Mouse (Mus musculus) limb, embryonic 14.5 days (tissue): ENCODE results near the gene Ina. TPM values are rescaled to one million over a fixed set of nuclear protein-coding genes. Genes with fewer than 3 reads are reported as not detected.
"Not testable (repeated sequence)": the region's sequence is repeated elsewhere in the genome, so short reads cannot be mapped to it uniquely, and the experiment has no call there.

Experiments used
- ATAC-seq: fragments of 200-750 bp; cut with Nextera tagmentation; 2 replicates; pipeline ENCODE4 v1.8.0; 2017; ENCODE audit warnings: low read depth, moderate number of reproducible peaks, moderate TSS enrichment; ENCODE audit not compliant: low FRiP score
- DNase-seq: peaks from one replicate; pipeline ENCODE4 v3.0.0-alpha.2; 2015; ENCODE audit warnings: low spot score
- H3K27ac ChIP-seq: fragments of 300-500 bp; sonication (generic); replicated peaks from 2 replicates; pipeline ENCODE4 v1.5.1; 2014; ENCODE audit warnings: low read depth, mild to moderate bottlenecking, low read length, moderate library complexity, mixed read lengths
- H3K27me3 ChIP-seq: fragments of 300-500 bp; sonication (generic); 2 replicates; pipeline ENCODE4 v1.6.1; 2014; ENCODE audit warnings: low read length, mixed read lengths; ENCODE audit not compliant: control insufficient read depth, insufficient read depth
- H3K36me3 ChIP-seq: fragments of 300-500 bp; sonication (generic); 2 replicates; pipeline ENCODE4 v1.6.1; 2014; ENCODE audit warnings: mild to moderate bottlenecking, low read length, moderate library complexity, mixed read lengths; ENCODE audit not compliant: control insufficient read depth, insufficient read depth
- H3K4me1 ChIP-seq: fragments of 300-500 bp; sonication (generic); 2 replicates; pipeline ENCODE4 v1.6.1; 2014; ENCODE audit warnings: antibody characterized with exemption, low read length, mixed read lengths; ENCODE audit not compliant: control insufficient read depth, insufficient read depth
- H3K4me2 ChIP-seq: fragments of 300-500 bp; sonication (generic); replicated peaks from 2 replicates; pipeline ENCODE4 v1.6.1; 2014; ENCODE audit warnings: low read depth, mild to moderate bottlenecking, low read length, moderate library complexity; ENCODE audit not compliant: severe bottlenecking
- H3K4me3 ChIP-seq: fragments of 300-500 bp; sonication (generic); replicated peaks from 2 replicates; pipeline ENCODE4 v1.5.1; 2014; ENCODE audit warnings: low read length
- H3K9ac ChIP-seq: fragments of 300-500 bp; sonication (generic); 2 replicates; pipeline ENCODE4 v1.6.1; 2014; ENCODE audit warnings: mild to moderate bottlenecking, low read depth, low read length, moderate library complexity; ENCODE audit not compliant: severe bottlenecking
- H3K9me3 ChIP-seq: fragments of 300-500 bp; sonication (generic); 2 replicates; pipeline ENCODE4 v1.6.1; 2016; ENCODE audit warnings: low read length; ENCODE audit not compliant: control insufficient read depth
- POLR2A ChIP-seq: fragments of 200-500 bp; IDR thresholded peaks from 2 replicates; pipeline ENCODE4 v1.8.0; 2012; ENCODE audit warnings: inconsistent platforms, mild to moderate bottlenecking, moderate library complexity, borderline replicate concordance; ENCODE audit not compliant: insufficient read depth, insufficient read length; ENCODE audit errors: extremely low read depth
- WGBS: fragments of 180-500 bp; shearing (Covaris S2); extraction: QIAGEN DNeasy Blood & Tissue Kit; methylation state at CpG from one replicate; pipeline ENCODE4 v1.1.7; 2014; 5-methylcytosine and 5-hydroxymethylcytosine counted together
- polyA plus RNA-seq, 2 experiments: library from polyadenylated mRNA; depleted of rRNA in 1 of 2; stranded (reverse) in 1 of 2; unstranded in 1 of 2; fragments of >200 nt; fragmentation: Nextera tagmentation in 1 of 2; extraction: Ambion mirVana in 1 of 2; gene quantifications; 2 replicates each; pipeline versions ENCODE4 v1.2.1 to v1.2.3; 2012 to 2014

Gene Ina
- polyA plus RNA-seq, 2 experiments, result 0.40 to 1.3 TPM

GRCm38 (mm10) chr19:46984726-46985622 lies 29.5 kb upstream of the Ina start:
- Histone ChIP-seq H3K4me2 (no peak overlapping the region), H3K4me1 (peaks cover 5% of the 10 kb centered on the region; the same call in 1 of the 2 replicates), H3K9ac (no peak overlapping the region), H3K27ac (no peak overlapping the region), H3K27me3 (no peaks in the 10 kb centered on the region), H3K9me3 (no peaks in the 10 kb centered on the region), H3K36me3 (no peaks in the 10 kb centered on the region), H3K4me3 (no peak overlapping the region)
- WGBS, result 82% methylated on average over 13 of the region's 13 CpGs
- no peak for DNase-seq
- no peak for ATAC-seq
- no peak for TF ChIP-seq POLR2A

GRCm38 (mm10) chr19:46987646-46988045 lies 26.9 kb upstream of the Ina start:
- Histone ChIP-seq H3K27ac (no peak overlapping the region), H3K36me3 (no peaks in the 10 kb centered on the region), H3K9ac (no peak overlapping the region), H3K27me3 (no peaks in the 10 kb centered on the region), H3K9me3 (no peaks in the 10 kb centered on the region), H3K4me2 (no peak overlapping the region), H3K4me3 (no peak overlapping the region), H3K4me1 (peaks cover 5% of the 10 kb centered on the region; the same call in 1 of the 2 replicates)
- 73% methylated on average over 6 of the region's 6 CpGs for WGBS
- ATAC-seq (no peak), DNase-seq (no peak)
- no peak for TF ChIP-seq POLR2A

GRCm38 (mm10) chr19:46988231-46989087 lies 26.0 kb upstream of the Ina start:
- H3K9ac ChIP-seq, result no peak overlapping the region
- TF ChIP-seq POLR2A, result no peak
- H3K4me3 ChIP-seq, result no peak overlapping the region
- H3K9me3 ChIP-seq, result no peaks in the 10 kb centered on the region
- no peaks in the 10 kb centered on the region for H3K36me3 ChIP-seq
- no peak overlapping the region for H3K27ac ChIP-seq
- ATAC-seq (no peak), DNase-seq (no peak)
- H3K4me1 ChIP-seq, result peaks cover 3% of the 10 kb centered on the region; the same call in 1 of the 2 replicates
- WGBS, result 59% methylated on average over 16 of the region's 16 CpGs
- no peak overlapping the region for H3K4me2 ChIP-seq
- H3K27me3 ChIP-seq, result no peaks in the 10 kb centered on the region

DNA sequence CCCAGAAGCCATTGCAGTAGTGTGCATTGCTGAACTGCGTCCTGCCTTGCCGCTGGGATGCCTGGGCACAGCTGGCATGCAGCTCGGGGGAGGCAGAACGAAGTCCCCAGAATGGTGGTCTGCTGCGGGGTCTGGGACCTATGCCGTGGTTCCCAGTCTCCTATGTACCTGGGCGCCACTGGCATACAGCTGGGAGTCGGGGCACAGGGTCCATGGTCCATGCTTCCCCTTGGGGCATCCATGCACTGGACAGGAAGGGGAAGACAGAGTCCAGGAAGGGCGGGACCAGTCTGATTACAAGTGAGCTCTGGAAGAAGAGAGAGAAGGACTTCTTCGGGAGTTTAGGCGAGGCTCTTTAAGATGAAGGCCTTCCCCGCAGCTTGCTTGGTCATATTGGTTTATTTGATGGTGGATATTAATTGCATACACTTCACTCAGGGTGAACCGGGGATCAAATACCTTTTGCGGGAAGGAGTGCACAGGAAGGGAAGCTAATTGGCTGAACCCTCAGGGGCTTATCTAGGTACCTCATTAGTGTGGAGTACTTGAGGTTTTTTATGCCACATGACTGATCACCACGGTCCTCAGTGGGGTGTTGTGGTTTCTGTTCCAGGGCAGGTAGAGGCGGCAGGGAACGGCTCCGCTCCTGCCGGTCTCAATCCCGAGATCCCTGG lies 24.9 kb upstream of the Ina start:
- H3K9me3 ChIP-seq, result no peaks in the 10 kb centered on the region
- no peaks in the 10 kb centered on the region for H3K27me3 ChIP-seq
- no peak overlapping the region for H3K9ac ChIP-seq
- no peak overlapping the region for H3K4me2 ChIP-seq
- no peak for DNase-seq
- no peak for ATAC-seq
- TF ChIP-seq POLR2A, result no peak
- 59% methylated on average over 20 of the region's 20 CpGs for WGBS
- H3K36me3 ChIP-seq, result no peaks in the 10 kb centered on the region
- no peaks in the 10 kb centered on the region for H3K4me1 ChIP-seq
- no peak overlapping the region for H3K4me3 ChIP-seq
- no peak overlapping the region for H3K27ac ChIP-seq

DNA sequence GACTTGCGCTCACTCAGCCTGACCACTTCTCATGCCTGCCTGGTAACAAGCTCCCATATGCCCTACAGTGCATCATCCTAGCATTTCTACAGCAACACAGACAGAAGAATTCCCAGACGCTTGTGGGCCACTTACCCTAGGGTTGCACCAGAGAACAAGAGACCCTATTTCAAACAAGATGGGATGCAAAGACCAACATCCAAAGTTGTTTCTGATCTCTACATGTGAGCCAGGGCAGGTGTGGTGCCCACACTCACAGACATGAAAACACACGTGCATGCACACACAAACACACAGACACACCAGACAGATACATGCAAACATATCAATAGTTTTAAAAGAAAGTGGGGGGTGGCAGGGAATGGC lies 24.4 kb upstream of the Ina start:
- no peaks in the 10 kb centered on the region for H3K36me3 ChIP-seq
- no peaks in the 10 kb centered on the region for H3K27me3 ChIP-seq
- DNase-seq, result no peak
- no peak for TF ChIP-seq POLR2A
- no peak for ATAC-seq
- no peak overlapping the region for H3K27ac ChIP-seq
- no peak overlapping the region for H3K4me2 ChIP-seq
- no peak overlapping the region for H3K9ac ChIP-seq
- WGBS, result 74% methylated on average over 3 of the region's 3 CpGs
- H3K9me3 ChIP-seq, result no peaks in the 10 kb centered on the region
- no peak overlapping the region for H3K4me3 ChIP-seq
- no peaks in the 10 kb centered on the region for H3K4me1 ChIP-seq

DNA sequence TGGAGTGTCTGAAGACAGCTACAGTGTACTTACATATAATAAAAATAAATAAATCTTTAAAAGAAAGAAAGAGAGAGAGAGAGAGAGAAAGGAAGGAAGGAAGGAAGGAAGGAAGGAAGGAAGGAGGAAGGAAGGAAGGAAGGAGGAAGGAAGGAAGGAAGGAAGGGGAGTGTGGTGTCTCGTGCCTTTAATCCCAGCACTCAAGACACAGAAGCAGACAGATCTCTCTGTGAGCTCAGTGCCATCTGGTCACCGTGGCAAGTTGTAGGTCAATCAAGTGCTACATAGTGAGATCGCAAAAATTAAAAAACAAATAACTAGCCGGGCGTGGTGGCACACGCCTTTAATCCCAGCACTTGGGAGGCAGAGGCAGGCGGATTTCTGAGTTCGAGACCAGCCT lies 23.9 kb upstream of the Ina start:
- not testable (repeated sequence) for H3K9me3 ChIP-seq, H3K4me3 ChIP-seq, H3K27me3 ChIP-seq, DNase-seq, H3K4me1 ChIP-seq, H3K36me3 ChIP-seq, ATAC-seq, H3K27ac ChIP-seq, H3K4me2 ChIP-seq, H3K9ac ChIP-seq
- 82% methylated on average over 8 of the region's 8 CpGs for WGBS
